Mouse (Mus musculus): Measurements from ENCODE around the gene Uqcrc2.

DNA sequence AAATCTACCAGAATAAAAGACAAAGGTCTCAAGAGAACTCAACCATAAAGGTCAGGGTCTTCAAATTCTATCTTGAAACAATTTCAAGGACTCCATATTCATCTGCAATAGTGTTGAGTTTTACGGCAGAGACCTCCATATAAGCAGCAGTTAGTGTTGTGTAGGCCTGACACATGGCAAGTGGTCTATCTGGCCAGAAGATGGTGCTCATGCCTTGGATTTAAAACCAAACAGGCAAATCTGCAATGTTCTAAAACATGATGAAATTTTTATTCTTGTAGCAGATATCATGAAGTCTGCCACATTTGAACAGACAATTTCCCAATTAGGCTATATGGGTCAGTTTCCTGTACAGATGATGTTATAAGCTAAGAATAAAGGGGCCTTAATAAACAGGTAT is 2.5 kb upstream of the Uqcrc2 start:
- TF ChIP-seq CTCF (IDR thresholded peaks at IDR 0.05; ENCODE audit: borderline replicate concordance, insufficient read depth, low read depth, low read length) (no peak), POLR2A (IDR thresholded peaks at IDR 0.05; ENCODE audit: borderline replicate concordance, insufficient read depth, low read length) (no peak)
